Mouse (Mus musculus): ENCODE results near the gene Glo1.

Glo1 gene

GRCm38 (mm10) chr17:30575941-30576773 is 50.5 kb downstream of the Glo1 start, which contains the start of gene Btbd9:
Gene Btbd9, minus strand, starts transcription at chr17:30576488.
- peak; percentile 90 to 96 for DNase-seq

GRCm38 (mm10) chr17:30575121-30575904 is 51.4 kb downstream of the Glo1 start:
- no peak for DNase-seq

GRCm38 (mm10) chr17:30574783-30575075 is 51.9 kb downstream of the Glo1 start:
- DNase-seq = no peak

GRCm38 (mm10) chr17:30573990-30574782 is 52.5 kb downstream of the Glo1 start:
- no peak for DNase-seq

- DNase-seq = no peak
Observed at GRCm38 (mm10) chr17:30570971-30571370, 55.7 kb downstream of the Glo1 start.

GRCm38 (mm10) chr17:30570173-30570572 is 56.5 kb downstream of the Glo1 start:
- no peak for DNase-seq

GRCm38 (mm10) chr17:30568473-30568872 is 58.2 kb downstream of the Glo1 start:
- DNase-seq = no peak

GRCm38 (mm10) chr17:30564971-30565370 is 61.7 kb downstream of the Glo1 start:
- DNase-seq = no peak

GRCm38 (mm10) chr17:30564407-30564806 is 62.3 kb downstream of the Glo1 start:
- no peak for DNase-seq

GRCm38 (mm10) chr17:30563484-30564075 is 63.1 kb downstream of the Glo1 start:
- DNase-seq = no peak

- no peak for DNase-seq
Observed at GRCm38 (mm10) chr17:30562770-30563169, 63.9 kb downstream of the Glo1 start.

GRCm38 (mm10) chr17:30559536-30559935 is 67.1 kb downstream of the Glo1 start:
- DNase-seq = peak; percentile 65 to 84

GRCm38 (mm10) chr17:30558623-30559022 is 68.0 kb downstream of the Glo1 start:
- no peak for DNase-seq

GRCm38 (mm10) chr17:30556512-30556911 is 70.2 kb downstream of the Glo1 start:
- DNase-seq = no peak

- no peak for DNase-seq
Observed at GRCm38 (mm10) chr17:30553027-30553937, 73.4 kb downstream of the Glo1 start.

GRCm38 (mm10) chr17:30550774-30551107 is 75.9 kb downstream of the Glo1 start:
- no peak for DNase-seq

GRCm38 (mm10) chr17:30549899-30550773 is 76.5 kb downstream of the Glo1 start:
- DNase-seq = no peak

GRCm38 (mm10) chr17:30539098-30539497 is 87.6 kb downstream of the Glo1 start:
- no peak for DNase-seq

- no peak for DNase-seq
Observed at GRCm38 (mm10) chr17:30536651-30537050, 90.0 kb downstream of the Glo1 start.

Data from spleen, adult 18-20 months (tissue).